In genomic region chr16:76066082-76066635, GRCm38 (mm10) we compare ENCODE assay signal across 28 mouse cellular contexts. TPM values are rescaled to one million over a fixed set of nuclear protein-coding genes. Genes with fewer than 3 reads are reported as not detected.
DNase-seq lines count a peak whose midpoint lies in the region; ATAC-seq and TF ChIP-seq lines count a peak whose summit lies in the region.
"Had no signal": no experiment of that assay in that cellular context is flagged by ENCODE, and none has a peak within 500 bp of the region (broad histone marks: within the 10 kb centered on the region; RNA-seq: fewer than 3 reads in every experiment).

No protein-coding gene starts in this region.

- no peaks in the 10 kb centered on the region for H3K27me3 ChIP-seq in liver, adult 2 months (ENCODE audit: control insufficient read depth, insufficient read depth, low read length)
- H3K27me3 ChIP-seq in liver, embryonic 11.5 days (replicated peaks; ENCODE audit: control insufficient read depth, insufficient read depth, low read length): no peaks in the 10 kb centered on the region
- H3K27me3 ChIP-seq: CH12.LX; embryonic facial prominence, embryonic 12.5 days; embryonic facial prominence, embryonic 15.5 days; heart, embryonic 13.5 days; Patski had no signal

- H3K9ac ChIP-seq in liver, adult 2 months (ENCODE audit: low read depth, low read length): no peak overlapping the region
- H3K9ac ChIP-seq in liver, embryonic 11.5 days (ENCODE audit: low read depth, low read length): no peak overlapping the region
- H3K9ac ChIP-seq: embryonic facial prominence, embryonic 12.5 days; embryonic facial prominence, embryonic 15.5 days; forebrain, postnatal 0 days; heart, embryonic 13.5 days; hindbrain, embryonic 14.5 days had no signal

- H3K4me1 ChIP-seq in liver, adult 2 months (ENCODE audit: control insufficient read depth, insufficient read depth, low read length): no peaks in the 10 kb centered on the region
- no peaks in the 10 kb centered on the region for H3K4me1 ChIP-seq in liver, embryonic 11.5 days (replicated peaks; ENCODE audit: control insufficient read depth, insufficient read depth, low read length)
- H3K4me1 ChIP-seq: embryonic facial prominence, embryonic 12.5 days; embryonic facial prominence, embryonic 15.5 days; heart, embryonic 13.5 days had no signal

- no peaks in the 10 kb centered on the region for H3K36me3 ChIP-seq in liver, adult 2 months (ENCODE audit: control insufficient read depth, insufficient read depth, low read length)
- H3K36me3 ChIP-seq in liver, embryonic 11.5 days (ENCODE audit: control insufficient read depth, insufficient read depth, low read length): no peaks in the 10 kb centered on the region
- H3K36me3 ChIP-seq: embryonic facial prominence, embryonic 12.5 days; embryonic facial prominence, embryonic 15.5 days; G1E; heart, embryonic 13.5 days had no signal

- TF ChIP-seq POLR2A in liver, adult 2 months (IDR thresholded peaks at IDR 0.05; ENCODE audit: extremely low read depth, insufficient read depth, low read length): no peak

- H3K4me2 ChIP-seq in liver, embryonic 11.5 days: no peak overlapping the region
- H3K4me2 ChIP-seq: embryonic facial prominence, embryonic 12.5 days; embryonic facial prominence, embryonic 15.5 days; heart, embryonic 13.5 days; hindbrain, embryonic 14.5 days had no signal

- peak; percentile 4 for DNase-seq in adrenal gland, postnatal 14 days
- DNase-seq in adrenal gland, adult 8-10 months: no peak
- peak; percentile 31 to 62 for DNase-seq in cerebellum, postnatal 14 days
- DNase-seq in cerebellum, postnatal 4 days (ENCODE audit: low spot score in 2 of 2): no peak
- peak; percentile 73 for DNase-seq in liver, adult 2 months (ENCODE audit: extremely low read depth, low read depth, low spot score)
- DNase-seq in liver, embryonic 11.5 days (ENCODE audit: low spot score): no peak
- DNase-seq: adrenal gland, postnatal 10 days; B cell, adult 2 months; cerebellum, adult 11-12 months; cerebellum, adult 9-10 months; forebrain, postnatal 0 days; gastrocnemius, adult 2 months; gastrocnemius, postnatal 14 days; heart, adult 18-20 months; heart, postnatal 14 days; heart, postnatal 4 days; kidney, adult 18-20 months had no signal

- H3K79me2 ChIP-seq in liver, adult 2 months (ENCODE audit: control insufficient read depth, insufficient read depth, low read length): no peaks in the 10 kb centered on the region

- H3K9me3 ChIP-seq in liver, embryonic 11.5 days (ENCODE audit: control insufficient read depth, low read length): no peaks in the 10 kb centered on the region
- H3K9me3 ChIP-seq: embryonic facial prominence, embryonic 12.5 days; embryonic facial prominence, embryonic 15.5 days; G1E; heart, embryonic 13.5 days had no signal

- no peak overlapping the region for H3K27ac ChIP-seq in liver, adult 2 months (replicated peaks; ENCODE audit: insufficient read depth, low read depth, low read length)
- no peak overlapping the region for H3K27ac ChIP-seq in liver, embryonic 11.5 days (ENCODE audit: low read depth, low read length)
- H3K27ac ChIP-seq: embryonic facial prominence, embryonic 12.5 days; embryonic facial prominence, embryonic 15.5 days; gastrocnemius, adult 2 months; heart, embryonic 13.5 days; hindbrain, embryonic 14.5 days; hindbrain, postnatal 0 days had no signal

- no peak for TF ChIP-seq CTCF in liver, adult 2 months (IDR thresholded peaks at IDR 0.05; ENCODE audit: low read depth, low read length)

- WGBS in liver, adult 2 months: 87% methylated on average over 14 of the region's 14 CpGs
- WGBS in liver, embryonic 11.5 days: 72% methylated on average over 14 of the region's 14 CpGs

- H3K4me3 ChIP-seq in liver, adult 2 months (ENCODE audit: insufficient read depth, low read depth, low read length): no peak overlapping the region
- H3K4me3 ChIP-seq in liver, embryonic 11.5 days (ENCODE audit: low read depth, low read length): no peak overlapping the region
- H3K4me3 ChIP-seq: embryonic facial prominence, embryonic 12.5 days; embryonic facial prominence, embryonic 15.5 days; gastrocnemius, adult 2 months; heart, embryonic 13.5 days had no signal

- no peak for ATAC-seq in liver, embryonic 11.5 days (replicated peaks; ENCODE audit: low FRiP score)
- ATAC-seq: forebrain, embryonic 14.5 days; forebrain, postnatal 0 days; hindbrain, postnatal 0 days; inflammation-experienced regulatory T-cells, adult 6 months; intestine, embryonic 16.5 days; Patski had no signal

RNA-seq across cellular contexts. Expression of gene Samsn1, which starts 44.1 kb away (rescaled TPM):
- total RNA-seq in adrenal gland, postnatal 14 days (2021): 1.1 and 4.5 TPM in 2 replicates
- 1 to 10 TPM in 2 of 4 experiments, under 1 TPM in 2; 0.41 to 1.3 (median 0.95) TPM for total RNA-seq in adrenal gland, adult 8-10 months (2022)
- 0.65 and 0.94 TPM in 2 replicates for total RNA-seq in liver, adult 2 months (2014; rRNA removed)
- polyA plus RNA-seq in liver, adult 2 months (2012; rRNA removed): 0.24 TPM in 1 of 2 replicates, not detected in the other
- polyA plus RNA-seq in liver, embryonic 11.5 days (2014; fragmentation: Nextera tagmentation; extraction: Ambion mirVana): 24.0 and 27.1 TPM in 2 replicates
- polyA plus RNA-seq: Patski had no signal

Comparison
In these comparisons a context has a peak if more than half of its experiments do, and no peak if none do; other contexts are left out.
1. DNase-seq: peak in adrenal gland, postnatal 14 days (single experiment), cerebellum, postnatal 14 days (2 of 2) and liver, adult 2 months (single experiment); none in adrenal gland, adult 8-10 months (single experiment), cerebellum, postnatal 4 days (0 of 2) and liver, embryonic 11.5 days (single experiment).